Mouse (Mus musculus) brown adipose tissue, adult 24 weeks (tissue): ENCODE results near the gene Brpf3. TPM values are rescaled to one million over a fixed set of nuclear protein-coding genes. Genes with fewer than 3 reads are reported as not detected.
A peak's percentile ranks its signal among the peaks of the same experiment; 100 is the strongest.

Experiments
- H3K27ac ChIP-seq: fragments of 200-500 bp; replicated peaks from 2 replicates; pipeline ENCODE4 v1.5.1; 2012; ENCODE audit warnings: low read depth, mild to moderate bottlenecking, low read length
- H3K4me1 ChIP-seq: fragments of 200-500 bp; 2 replicates; pipeline ENCODE4 v1.6.1; 2012; ENCODE audit warnings: low read length, mixed read lengths; ENCODE audit not compliant: control insufficient read depth, insufficient read depth, insufficient read length
- H3K4me3 ChIP-seq: fragments of 200-500 bp; 2 replicates; pipeline ENCODE4 v1.5.1; 2012; ENCODE audit warnings: low read depth, mild to moderate bottlenecking, low read length, moderate library complexity; ENCODE audit not compliant: insufficient read depth
- polyA plus RNA-seq: library from polyadenylated mRNA; stranded (reverse); fragments of >200 nt; gene quantifications from 2 replicates; pipeline ENCODE4 v1.2.4, GENCODE M21; 2012; ENCODE audit not compliant: missing spikeins, insufficient read depth, insufficient read length

Gene Brpf3
- polyA plus RNA-seq, 1 experiment: 28.9 TPM

DNA sequence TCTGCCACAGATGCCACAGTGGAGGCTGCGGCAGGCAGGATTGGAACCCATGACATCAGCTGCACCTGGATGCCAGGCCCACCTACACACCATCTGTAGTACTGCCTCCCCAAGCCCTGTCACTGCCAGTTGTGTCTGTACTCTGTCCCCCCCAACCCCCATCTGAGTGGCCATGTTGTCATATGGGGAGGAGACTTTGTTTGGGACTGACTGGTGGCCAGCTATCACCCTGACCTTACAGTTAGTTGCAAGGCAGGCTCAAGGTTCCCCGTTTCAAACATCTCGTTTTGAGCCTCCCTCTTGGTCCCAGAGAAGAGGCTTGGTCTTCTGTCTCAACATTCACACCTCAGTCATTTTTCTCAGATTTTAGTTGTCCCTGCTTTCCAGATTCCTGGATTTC, 21.2 kb upstream of the Brpf3 start:
- H3K4me3 ChIP-seq: no peak overlapping the region

DNA sequence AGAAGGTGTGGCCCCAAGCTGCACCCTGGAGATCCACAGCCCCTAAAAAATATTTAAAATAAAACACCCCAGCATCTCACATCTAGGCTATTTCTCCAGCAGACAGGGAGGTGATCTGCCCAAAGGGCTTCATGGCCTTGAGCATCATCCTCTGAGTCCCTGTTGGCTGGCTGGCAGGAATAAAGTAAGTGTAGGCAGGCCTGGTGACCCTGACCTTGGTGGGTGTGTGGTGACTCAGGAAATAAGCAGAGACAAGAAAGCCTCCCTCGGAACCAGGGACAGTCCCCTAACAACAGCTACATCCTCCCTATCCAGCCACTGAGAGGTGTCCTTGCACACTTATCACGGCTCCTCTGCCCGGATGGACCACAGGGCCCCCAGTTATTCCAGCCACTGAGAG, 20.1 kb upstream of the Brpf3 start:
- Histone ChIP-seq H3K27ac (no peak overlapping the region), H3K4me1 (no peaks in the 10 kb centered on the region; the same call in 1 of the 2 replicates), H3K4me3 (no peak overlapping the region)

More for the DNA sequence above, 21.2 kb upstream of the Brpf3 start:
- Histone ChIP-seq H3K4me1 (no peaks in the 10 kb centered on the region; the same call in 1 of the 2 replicates), H3K27ac (no peak overlapping the region)

DNA sequence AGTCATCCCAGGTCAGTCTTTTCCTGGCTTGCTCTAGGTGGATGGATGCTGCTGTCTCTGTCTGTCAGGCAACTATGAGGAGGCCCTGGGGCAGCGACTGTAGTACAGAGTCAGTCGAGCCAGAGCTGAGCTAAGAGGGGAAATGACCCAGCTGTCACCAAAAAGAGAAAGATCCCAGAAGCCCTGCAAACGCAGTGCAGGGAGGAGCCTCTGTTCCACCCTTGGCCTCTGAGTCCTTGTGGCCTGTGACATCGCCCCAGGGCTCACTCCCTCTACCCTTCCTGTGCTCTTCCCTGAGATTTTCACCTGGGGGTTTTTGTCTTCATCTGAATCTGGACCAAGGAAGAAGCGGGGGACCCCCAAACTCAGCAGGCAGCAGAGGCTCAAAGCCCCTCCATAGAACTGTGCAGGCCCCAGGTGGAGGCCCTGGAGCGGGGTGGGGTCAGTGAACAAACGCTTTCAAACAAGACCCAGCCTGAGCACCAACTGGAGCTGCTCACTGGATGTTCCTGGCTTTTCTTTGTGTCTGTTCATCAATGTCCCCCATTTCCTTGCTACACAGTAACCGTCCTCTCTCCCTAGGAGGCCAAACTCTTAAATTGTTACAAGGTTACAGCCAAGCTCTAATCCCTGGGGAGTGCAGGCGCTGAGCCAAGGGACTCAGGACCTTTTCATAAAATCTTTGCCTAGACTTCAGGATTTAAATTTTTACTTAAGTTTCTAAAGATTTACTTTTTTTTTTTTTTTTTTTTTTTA, 19.4 kb upstream of the Brpf3 start:
- Histone ChIP-seq H3K27ac (no peak overlapping the region), H3K4me1 (no peaks in the 10 kb centered on the region; the same call in 1 of the 2 replicates), H3K4me3 (no peak overlapping the region)

DNA sequence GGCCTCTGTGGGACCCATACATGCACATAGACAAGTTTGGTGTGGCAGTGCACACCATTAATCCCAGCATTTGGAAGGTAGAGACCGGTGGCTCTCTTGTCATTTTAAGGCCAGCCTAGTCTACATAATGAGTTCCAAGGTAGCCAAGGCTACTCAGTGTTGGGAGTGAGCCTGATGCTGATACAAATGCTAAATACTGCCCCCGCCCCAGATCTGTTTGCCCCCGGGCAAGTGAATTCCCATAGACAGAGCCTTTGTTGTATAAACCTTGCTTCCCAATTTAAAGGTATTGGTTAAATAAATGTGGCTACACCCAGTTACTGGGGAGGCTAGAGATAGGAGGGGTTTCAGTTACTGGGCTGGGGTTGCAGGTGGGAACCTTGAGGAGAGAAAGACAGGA, 15.9 kb upstream of the Brpf3 start:
- H3K27ac ChIP-seq: no peak overlapping the region
- no peak overlapping the region for H3K4me3 ChIP-seq
- no peaks in the 10 kb centered on the region; the same call in 1 of the 2 replicates for H3K4me1 ChIP-seq

DNA sequence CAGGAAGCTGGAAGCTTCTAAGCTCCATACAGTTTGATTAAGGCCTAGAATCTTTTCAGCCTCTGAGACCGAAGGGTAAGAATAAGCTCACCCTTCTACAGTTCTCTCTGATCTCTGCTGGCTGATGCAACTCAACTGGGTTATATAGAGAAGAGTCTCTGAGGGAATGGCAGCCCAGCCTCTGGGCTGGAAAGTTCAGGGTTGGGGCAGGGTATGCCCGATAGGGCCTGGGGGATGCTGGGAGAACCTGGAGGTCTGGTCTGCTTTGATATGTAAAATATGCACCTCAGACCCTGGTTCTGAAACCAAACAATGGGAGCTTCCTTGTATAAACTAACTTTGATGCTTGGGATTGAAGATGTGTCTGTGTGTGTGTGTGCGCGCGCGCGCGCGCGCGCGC, 13.4 kb upstream of the Brpf3 start:
- Histone ChIP-seq H3K4me1 (no peaks in the 10 kb centered on the region), H3K27ac (no peak overlapping the region), H3K4me3 (no peak overlapping the region)

DNA sequence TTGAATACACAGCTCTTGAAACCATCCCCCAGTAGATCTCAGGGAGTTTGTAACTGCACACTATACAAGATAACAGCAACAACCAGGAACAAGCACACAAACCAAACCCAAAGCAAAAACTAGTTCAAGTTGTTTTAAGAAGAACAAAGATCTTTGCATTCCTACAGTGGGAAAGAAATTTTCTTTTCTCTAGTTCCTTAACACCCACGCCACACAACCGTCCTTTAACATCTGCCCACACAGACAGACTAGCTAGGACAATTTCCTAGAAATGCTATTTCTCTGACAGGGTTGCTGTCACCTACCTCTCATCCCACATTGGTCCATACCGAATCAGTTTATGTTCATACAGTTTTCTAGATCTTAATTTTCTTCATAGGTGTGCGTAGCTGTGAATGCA, 3.9 kb upstream of the Brpf3 start:
- no peak overlapping the region for H3K27ac ChIP-seq
- H3K4me3 ChIP-seq: no peak overlapping the region

DNA sequence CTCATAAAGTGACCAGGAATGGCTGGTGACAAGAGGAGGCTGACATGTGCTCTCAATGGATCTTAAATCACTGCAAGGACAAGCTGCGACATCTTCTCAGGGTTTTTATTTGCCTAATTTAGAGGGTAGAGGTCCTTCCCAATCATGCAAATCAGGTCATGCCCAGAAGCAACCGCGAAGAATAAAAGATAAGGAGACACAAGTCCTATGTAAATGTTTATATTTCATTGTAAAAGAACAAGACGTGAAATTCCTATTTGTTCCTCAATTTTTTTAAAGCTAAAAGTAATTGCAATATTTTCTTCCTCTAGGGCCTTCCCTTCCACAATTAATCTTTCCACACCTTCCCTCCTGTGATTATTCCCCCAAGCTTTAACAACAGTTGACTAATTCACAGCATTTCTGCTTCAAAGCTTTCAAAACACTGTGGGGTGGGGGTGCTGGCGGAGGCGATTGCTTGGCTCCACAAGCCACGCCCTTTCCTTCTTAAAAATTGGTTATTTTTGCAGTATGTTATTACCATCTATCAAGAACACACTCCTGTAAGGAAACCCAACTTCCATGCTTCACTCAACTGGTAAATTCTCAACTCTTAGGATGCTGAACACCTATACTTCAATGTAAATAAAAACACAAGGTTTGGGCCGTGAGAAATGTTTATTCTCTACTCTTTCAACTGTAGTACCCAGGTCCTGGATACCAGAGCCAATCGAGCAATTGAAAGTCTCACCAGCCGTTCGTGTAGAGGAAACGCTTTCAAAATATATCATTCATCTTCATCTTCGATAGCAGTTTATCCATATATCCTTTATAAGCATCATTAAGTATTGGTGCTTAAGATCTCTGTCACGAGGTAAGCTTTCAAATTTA, 1.4 kb upstream of the Brpf3 start:
- no peak overlapping the region for H3K4me3 ChIP-seq
- no peak overlapping the region for H3K27ac ChIP-seq
- peaks cover 6% of the 10 kb centered on the region for H3K4me1 ChIP-seq

More for the DNA sequence above, 3.9 kb upstream of the Brpf3 start:
- H3K4me1 ChIP-seq: peaks cover 3% of the 10 kb centered on the region; the same call in 1 of the 2 replicates

DNA sequence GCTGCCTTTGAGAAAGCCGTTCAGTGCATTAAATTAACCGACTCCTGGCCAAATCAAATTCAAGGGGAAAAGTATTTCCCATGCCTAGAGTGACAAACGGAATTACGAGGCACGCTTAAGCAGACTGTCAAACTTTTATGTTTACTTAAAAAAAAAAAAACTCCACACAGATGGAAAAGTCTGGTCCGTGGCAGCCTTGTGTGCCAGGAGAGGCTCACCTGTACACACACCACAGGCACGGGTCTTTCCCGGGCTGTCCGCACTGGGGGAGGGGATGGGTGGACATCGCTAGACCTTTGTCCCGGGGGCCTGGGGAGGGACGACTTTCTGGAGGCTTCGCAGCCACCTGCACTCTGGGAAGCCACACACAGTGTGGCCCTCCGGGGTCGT, 614 bp upstream of the Brpf3 start:
- H3K27ac ChIP-seq: no peak overlapping the region
- H3K4me3 ChIP-seq: peak overlapping the region; percentile 77
- H3K4me1 ChIP-seq: peaks cover 6% of the 10 kb centered on the region

DNA sequence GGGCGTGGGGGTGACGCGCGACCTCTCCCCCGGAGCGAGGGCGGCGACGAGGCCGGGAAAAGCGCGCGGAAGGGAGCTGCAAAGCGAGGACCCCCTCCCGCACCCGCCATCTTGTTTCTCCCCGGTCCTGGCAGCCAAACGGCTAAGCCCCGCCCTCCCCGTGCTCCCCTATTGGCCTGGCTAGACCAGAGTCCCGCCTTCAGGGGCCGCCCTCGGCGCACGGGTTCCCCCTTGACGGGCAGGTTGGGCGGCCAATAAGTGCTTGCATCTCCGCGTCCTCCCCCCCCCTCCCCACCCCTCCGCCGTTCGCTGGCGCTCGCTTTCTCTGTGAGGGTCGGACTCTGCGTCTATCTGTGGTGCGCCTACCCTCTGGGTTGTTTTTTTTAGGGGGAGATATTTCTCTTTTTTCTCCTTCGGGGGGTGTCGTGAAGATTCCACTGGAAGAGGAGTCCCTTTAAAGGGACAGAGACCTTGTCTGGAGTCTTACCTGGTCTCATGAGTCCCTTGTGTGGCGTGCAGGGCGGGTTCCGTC, 650 bp downstream of the Brpf3 start:
- Histone ChIP-seq H3K4me3 (peak overlapping the region; percentile 77), H3K4me1 (peaks cover 6% of the 10 kb centered on the region), H3K27ac (peak overlapping the region; percentile 39; the same call in 1 of the 2 replicates)

DNA sequence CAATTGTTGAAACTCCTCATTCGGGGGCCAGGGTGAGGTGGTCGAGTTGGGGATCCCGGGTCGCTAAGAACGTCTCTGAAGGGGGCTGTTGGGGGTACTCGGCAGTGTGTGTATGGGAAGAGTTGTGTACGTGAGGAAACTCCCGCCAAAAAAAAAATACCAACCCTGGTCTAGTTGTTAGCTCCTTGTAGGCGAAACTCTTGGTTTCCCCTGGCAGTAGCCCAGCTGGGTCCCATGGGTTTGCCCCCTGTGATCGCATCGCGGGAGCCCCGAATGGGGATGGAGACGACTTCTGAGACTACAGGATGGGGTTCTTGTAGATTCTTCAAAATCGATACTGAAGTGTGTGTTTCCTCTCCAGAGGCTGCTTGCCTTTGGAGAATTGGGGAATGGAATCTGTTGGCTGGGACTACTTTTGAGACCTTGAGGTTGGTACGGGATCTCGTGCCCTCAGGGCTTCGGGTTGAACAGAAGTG, 1.2 kb downstream of the Brpf3 start:
- Histone ChIP-seq H3K4me1 (peaks cover 6% of the 10 kb centered on the region), H3K4me3 (peak overlapping the region; percentile 74), H3K27ac (peak overlapping the region; percentile 39; the same call in 1 of the 2 replicates)

DNA sequence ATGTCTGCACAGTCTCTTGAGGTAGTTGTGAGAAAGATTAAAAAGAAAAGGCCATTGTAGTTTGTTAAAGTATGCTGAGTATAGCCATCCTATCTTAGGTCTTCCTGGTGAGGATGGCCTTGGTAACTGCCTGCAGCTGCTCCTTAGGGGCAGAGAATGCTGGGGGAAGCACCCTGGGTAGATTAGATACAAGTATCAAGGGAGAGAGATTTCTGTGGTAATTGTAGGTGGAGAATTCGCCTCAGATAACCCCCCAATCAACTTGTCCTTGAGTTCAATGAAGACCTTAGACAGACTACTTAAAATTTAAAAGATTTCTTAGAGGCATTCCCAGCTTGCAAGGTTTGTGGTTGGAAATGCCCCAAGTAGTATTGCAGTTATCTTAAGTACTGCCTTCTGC, 2.4 kb downstream of the Brpf3 start:
- H3K27ac ChIP-seq: no peak overlapping the region
- H3K4me3 ChIP-seq: no peak overlapping the region
- H3K4me1 ChIP-seq: peaks cover 6% of the 10 kb centered on the region

DNA sequence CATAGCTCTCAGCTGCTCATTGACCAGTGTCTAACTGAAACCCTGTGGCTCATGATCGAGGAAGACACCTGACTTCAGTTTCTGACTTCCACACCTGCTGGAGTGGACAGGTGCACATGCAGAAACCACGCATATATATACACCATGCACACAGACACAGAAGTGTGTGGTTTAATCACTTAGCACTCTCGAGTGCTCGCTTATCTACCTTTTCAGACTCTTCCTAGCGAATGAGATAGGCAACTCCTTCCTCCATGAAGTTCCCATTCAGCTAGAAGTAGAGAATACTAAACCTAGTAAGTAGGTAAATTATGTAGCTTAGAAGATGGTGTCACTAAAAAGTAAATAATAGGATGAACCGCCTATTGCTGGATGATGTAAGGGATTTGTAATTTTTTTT, 4.1 kb downstream of the Brpf3 start:
- no peak overlapping the region for H3K27ac ChIP-seq

DNA sequence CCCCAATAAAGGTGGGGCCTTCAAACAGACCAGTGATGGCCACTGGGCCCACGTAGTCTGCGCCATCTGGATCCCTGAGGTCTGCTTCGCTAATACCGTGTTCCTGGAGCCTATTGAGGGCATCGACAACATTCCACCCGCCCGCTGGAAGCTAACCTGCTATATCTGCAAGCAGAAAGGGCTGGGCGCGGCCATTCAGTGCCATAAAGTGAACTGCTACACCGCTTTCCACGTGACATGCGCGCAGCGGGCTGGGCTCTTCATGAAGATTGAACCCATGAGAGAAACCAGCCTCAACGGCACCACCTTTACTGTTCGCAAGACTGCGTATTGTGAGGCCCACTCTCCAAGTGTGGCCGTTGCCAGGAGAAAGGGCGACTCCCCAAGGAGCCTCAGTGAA, 5.9 kb downstream of the Brpf3 start:
- peaks cover 5% of the 10 kb centered on the region for H3K4me1 ChIP-seq
- no peak overlapping the region for H3K4me3 ChIP-seq
- no peak overlapping the region for H3K27ac ChIP-seq

More for the DNA sequence above, 4.1 kb downstream of the Brpf3 start:
- Histone ChIP-seq H3K4me1 (peaks cover 9% of the 10 kb centered on the region), H3K4me3 (no peak overlapping the region)

DNA sequence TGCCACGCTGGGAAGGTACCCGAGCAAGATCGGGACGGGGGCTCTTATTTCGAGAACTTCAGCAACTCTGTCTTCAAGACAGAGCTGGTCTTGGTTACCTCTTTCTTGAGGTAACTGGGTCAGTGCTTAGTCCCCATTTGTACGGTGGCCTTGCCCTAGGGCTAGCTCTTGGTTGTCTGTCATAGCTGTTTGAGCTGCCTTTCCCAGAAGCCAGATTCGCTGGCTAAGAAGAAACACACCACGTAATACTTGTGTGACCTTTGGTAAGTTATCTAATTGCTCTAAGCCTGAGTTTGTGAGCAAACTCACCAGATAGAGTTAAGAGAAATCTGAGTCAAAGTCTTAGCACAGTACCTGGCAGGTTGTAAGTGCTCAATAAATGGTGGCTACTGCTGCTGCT, 7.8 kb downstream of the Brpf3 start:
- Histone ChIP-seq H3K4me3 (no peak overlapping the region), H3K4me1 (peaks cover 3% of the 10 kb centered on the region; the same call in 1 of the 2 replicates), H3K27ac (no peak overlapping the region)

DNA sequence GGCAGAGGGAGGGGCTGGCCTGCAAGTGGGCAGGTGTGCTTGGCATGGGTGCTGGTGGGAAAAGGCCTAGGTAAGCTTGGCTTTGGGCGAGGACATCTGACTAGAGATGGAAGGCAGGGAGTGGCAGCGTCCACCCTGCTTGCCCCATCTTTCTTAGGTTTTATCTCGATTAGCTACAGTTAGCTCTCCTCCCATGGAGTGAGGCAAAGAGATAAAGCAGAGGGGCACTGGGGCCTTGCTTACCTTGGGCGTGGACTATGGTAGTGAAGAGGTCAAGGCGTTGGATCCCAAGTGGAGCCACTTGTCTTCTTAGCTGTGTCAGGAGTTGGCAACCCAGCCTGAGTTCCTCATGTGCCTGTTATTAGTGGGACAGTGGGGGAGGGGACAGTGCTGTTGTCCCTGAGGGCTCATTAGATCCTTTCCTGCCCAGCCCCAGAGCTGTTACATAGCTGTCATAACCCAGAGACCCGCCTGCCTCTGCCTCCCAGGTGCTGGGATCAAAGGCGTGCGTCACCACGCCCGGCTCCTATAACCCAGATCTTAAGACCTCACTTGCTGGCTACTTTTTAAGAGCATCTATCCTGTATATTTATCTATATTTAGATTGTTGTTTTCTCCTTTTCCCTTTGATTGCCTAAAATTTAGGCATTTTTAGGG, 8.4 kb downstream of the Brpf3 start:
- H3K4me3 ChIP-seq: no peak overlapping the region
- H3K27ac ChIP-seq: no peak overlapping the region
- peaks cover 3% of the 10 kb centered on the region; the same call in 1 of the 2 replicates for H3K4me1 ChIP-seq
